Mouse (Mus musculus): Measurements from ENCODE around the gene Otx1. TPM values are rescaled to one million over a fixed set of nuclear protein-coding genes. Genes with fewer than 3 reads are reported as not detected.

The Otx1 gene
- polyA plus RNA-seq, 1 experiment from 2014 or later = not detected

GRCm38 (mm10) chr11:21973597-21973996 is 29.1 kb downstream of the Otx1 start:
- Histone ChIP-seq H3K9me3 (replicated peaks; ENCODE audit: control insufficient read depth, low read length) (no peaks in the 10 kb centered on the region), H3K9ac (ENCODE audit: low read depth, low read length) (no peak overlapping the region), H3K4me2 (ENCODE audit: low read depth, low read length) (no peak overlapping the region), H3K36me3 (ENCODE audit: control insufficient read depth, insufficient read depth) (no peaks in the 10 kb centered on the region), H3K27me3 (ENCODE audit: control insufficient read depth, insufficient read depth, low read depth, low read length) (no peaks in the 10 kb centered on the region), H3K4me1 (ENCODE audit: control insufficient read depth, low read depth, low read length) (no peaks in the 10 kb centered on the region), H3K27ac (ENCODE audit: low read length) (no peak overlapping the region), H3K4me3 (ENCODE audit: low read depth, low read length) (no peak overlapping the region)
- ATAC-seq (ENCODE audit: low read depth) = no peak
- 59% methylated on average over 3 of the region's 3 CpGs for WGBS (ENCODE audit: insufficient replicate concordance)

- Histone ChIP-seq H3K27me3 (ENCODE audit: control insufficient read depth, insufficient read depth, low read depth, low read length) (no peaks in the 10 kb centered on the region), H3K4me3 (ENCODE audit: low read depth, low read length) (no peak overlapping the region), H3K27ac (ENCODE audit: low read length) (no peak overlapping the region), H3K4me2 (ENCODE audit: low read depth, low read length) (no peak overlapping the region), H3K36me3 (ENCODE audit: control insufficient read depth, insufficient read depth) (no peaks in the 10 kb centered on the region), H3K9ac (ENCODE audit: low read depth, low read length) (no peak overlapping the region), H3K4me1 (ENCODE audit: control insufficient read depth, low read depth, low read length) (no peaks in the 10 kb centered on the region), H3K9me3 (replicated peaks; ENCODE audit: control insufficient read depth, low read length) (no peaks in the 10 kb centered on the region)
- ATAC-seq (ENCODE audit: low read depth) = no peak
- WGBS (ENCODE audit: insufficient replicate concordance) = 70% methylated on average over 3 of the region's 3 CpGs
These were observed 33.8 kb downstream of the Otx1 start for GRCm38 (mm10) chr11:21968922-21969321.

GRCm38 (mm10) chr11:21955167-21955566 is 47.5 kb downstream of the Otx1 start:
- no peak overlapping the region for H3K4me2 ChIP-seq (ENCODE audit: low read depth, low read length)
- WGBS (ENCODE audit: insufficient replicate concordance) = 70% methylated on average over 7 of the region's 7 CpGs
- H3K4me3 ChIP-seq (ENCODE audit: low read depth, low read length) = no peak overlapping the region
- no peaks in the 10 kb centered on the region for H3K27me3 ChIP-seq (ENCODE audit: control insufficient read depth, insufficient read depth, low read depth, low read length)
- no peaks in the 10 kb centered on the region for H3K9me3 ChIP-seq (replicated peaks; ENCODE audit: control insufficient read depth, low read length)
- no peaks in the 10 kb centered on the region for H3K4me1 ChIP-seq (ENCODE audit: control insufficient read depth, low read depth, low read length)
- no peak overlapping the region for H3K27ac ChIP-seq (ENCODE audit: low read length)
- H3K36me3 ChIP-seq (ENCODE audit: control insufficient read depth, insufficient read depth) = no peaks in the 10 kb centered on the region
- H3K9ac ChIP-seq (ENCODE audit: low read depth, low read length) = no peak overlapping the region
- no peak for ATAC-seq (ENCODE audit: low read depth)

- H3K27me3 ChIP-seq (ENCODE audit: control insufficient read depth, insufficient read depth, low read depth, low read length) = no peaks in the 10 kb centered on the region
- H3K9me3 ChIP-seq (replicated peaks; ENCODE audit: control insufficient read depth, low read length) = no peaks in the 10 kb centered on the region
- WGBS (ENCODE audit: insufficient replicate concordance) = 55% methylated on average over 2 of the region's 2 CpGs
- no peak for ATAC-seq (ENCODE audit: low read depth)
- no peak overlapping the region for H3K4me2 ChIP-seq (ENCODE audit: low read depth, low read length)
- no peak overlapping the region for H3K4me3 ChIP-seq (ENCODE audit: low read depth, low read length)
- H3K27ac ChIP-seq (ENCODE audit: low read length) = no peak overlapping the region
- H3K36me3 ChIP-seq (ENCODE audit: control insufficient read depth, insufficient read depth) = no peaks in the 10 kb centered on the region
- H3K9ac ChIP-seq (ENCODE audit: low read depth, low read length) = no peak overlapping the region
- H3K4me1 ChIP-seq (ENCODE audit: control insufficient read depth, low read depth, low read length) = no peaks in the 10 kb centered on the region
These were observed 51.0 kb downstream of the Otx1 start for GRCm38 (mm10) chr11:21951657-21952237.

- H3K27me3 ChIP-seq (ENCODE audit: control insufficient read depth, insufficient read depth, low read depth, low read length) = no peaks in the 10 kb centered on the region
- no peak overlapping the region for H3K4me3 ChIP-seq (ENCODE audit: low read depth, low read length)
- no peak overlapping the region for H3K27ac ChIP-seq (ENCODE audit: low read length)
- H3K36me3 ChIP-seq (ENCODE audit: control insufficient read depth, insufficient read depth) = no peaks in the 10 kb centered on the region
- ATAC-seq (ENCODE audit: low read depth) = no peak
- H3K9me3 ChIP-seq (replicated peaks; ENCODE audit: control insufficient read depth, low read length) = no peaks in the 10 kb centered on the region
- no peaks in the 10 kb centered on the region for H3K4me1 ChIP-seq (ENCODE audit: control insufficient read depth, low read depth, low read length)
- no peak overlapping the region for H3K4me2 ChIP-seq (ENCODE audit: low read depth, low read length)
- no peak overlapping the region for H3K9ac ChIP-seq (ENCODE audit: low read depth, low read length)
These were observed 52.6 kb downstream of the Otx1 start for GRCm38 (mm10) chr11:21950094-21950493.
